Mouse (Mus musculus) left cerebral cortex, postnatal 14 days (tissue): ENCODE results near the gene Ano9. TPM values are rescaled to one million over a fixed set of nuclear protein-coding genes. Genes with fewer than 3 reads are reported as not detected.

Experiments used
- total RNA-seq, 2 experiments: library from RNA; stranded (reverse); gene quantifications; 2 replicates each; pipeline ENCODE4 v1.2.3; 2021

The Ano9 gene
- total RNA-seq, 2 experiments from 2014 or later, result not detected

Other genes starting within 250 kb of the Ano9 start
- gene Psmd13, start 235.8 kb downstream of the Ano9 start, total RNA-seq, result 100 to 1,000 TPM; 128 to 133 TPM
- gene Sirt3, start 235.5 kb downstream of the Ano9 start, total RNA-seq, result 10 to 100 TPM; 66.2 to 67.2 TPM
- gene Cox8b, start 217.4 kb downstream of the Ano9 start, total RNA-seq, result 1 to 10 TPM in 1 of 2 experiments, not detected in 1; 1.6 TPM
- under 1 TPM; 0.36 to 0.37 TPM for gene Nlrp6, start 196.9 kb downstream of the Ano9 start, total RNA-seq
- gene Pgghg, start 176.4 kb downstream of the Ano9 start, total RNA-seq, result 1 to 10 TPM; 3.8 to 3.9 TPM
- not detected for gene Ifitm5, start 167.5 kb downstream of the Ano9 start, total RNA-seq
- not detected for gene Gm45717, start 161.9 kb downstream of the Ano9 start, total RNA-seq
- gene Ifitm2, start 161.8 kb downstream of the Ano9 start, total RNA-seq, result 10 to 100 TPM; 11.5 to 15.0 TPM
- gene Ifitm1, start 150.6 kb downstream of the Ano9 start, total RNA-seq, result 1 to 10 TPM; 4.7 to 4.9 TPM
- gene Ifitm3, start 107.0 kb downstream of the Ano9 start, total RNA-seq, result 10 to 100 TPM in 1 of 2 experiments, 1 to 10 TPM in 1; 9.1 to 10.3 TPM
- gene Ifitm6, start 99.9 kb downstream of the Ano9 start, total RNA-seq, result not detected
- not detected for gene Gm17387, start 88.7 kb downstream of the Ano9 start, total RNA-seq
- gene B4galnt4, start 56.7 kb downstream of the Ano9 start, total RNA-seq, result 10 to 100 TPM; 92.9 to 93.9 TPM
- under 1 TPM in 1 of 2 experiments, not detected in 1; 0.55 TPM for gene Pkp3, start 39.6 kb downstream of the Ano9 start, total RNA-seq
- 1 to 10 TPM; 2.5 to 2.6 TPM for gene Sigirr, start 17.2 kb downstream of the Ano9 start, total RNA-seq
- gene Ptdss2, start 4.6 kb upstream of the Ano9 start, total RNA-seq, result 10 to 100 TPM; 52.9 to 65.6 TPM
- gene Rnh1, start 55.1 kb upstream of the Ano9 start, total RNA-seq, result 10 to 100 TPM; 25.8 to 25.9 TPM
- gene Hras, start 76.2 kb upstream of the Ano9 start, total RNA-seq, result 100 to 1,000 TPM; 249 to 272 TPM
- 1 to 10 TPM; 3.6 to 4.5 TPM for gene Lrrc56, start 76.4 kb upstream of the Ano9 start, total RNA-seq
- gene Lmntd2, start 96.3 kb upstream of the Ano9 start, total RNA-seq, result not detected
- gene Rassf7, start 98.1 kb upstream of the Ano9 start, total RNA-seq, result under 1 TPM in 1 of 2 experiments, not detected in 1; 0.47 TPM
- 10 to 100 TPM; 65.9 to 66.6 TPM for gene Phrf1, start 111.0 kb upstream of the Ano9 start, total RNA-seq
- 1 to 10 TPM in 1 of 2 experiments, not detected in 1; 1.4 TPM for gene Irf7, start 148.7 kb upstream of the Ano9 start, total RNA-seq
- not detected for gene Cdhr5, start 159.0 kb upstream of the Ano9 start, total RNA-seq
- gene Sct, start 161.3 kb upstream of the Ano9 start, total RNA-seq, result not detected
- under 1 TPM; 0.15 to 0.27 TPM for gene Drd4, start 174.2 kb upstream of the Ano9 start, total RNA-seq
- 100 to 1,000 TPM; 164 to 170 TPM for gene Deaf1, start 209.9 kb upstream of the Ano9 start, total RNA-seq
- 10 to 100 TPM; 23.6 to 30.6 TPM for gene Tmem80, start 209.9 kb upstream of the Ano9 start, total RNA-seq
- gene Eps8l2, start 221.1 kb upstream of the Ano9 start, total RNA-seq, result 1 to 10 TPM; 1.3 to 1.8 TPM